Mouse (Mus musculus) ES-E14 (cell line): ENCODE data around the gene Tbl1xr1.

Source experiments
- CHD2 ChIP-seq: IDR thresholded peaks from 2 replicates; pipeline ENCODE4 v1.6.1; 2014; ENCODE audit warnings: mild to moderate bottlenecking, low read depth, low read length, inconsistent platforms
- HCFC1 ChIP-seq: IDR thresholded peaks from 2 replicates; pipeline ENCODE4 v1.6.1; 2012; ENCODE audit warnings: low read length, inconsistent platforms, borderline replicate concordance; ENCODE audit not compliant: insufficient read depth
- MAFK ChIP-seq: IDR thresholded peaks from 2 replicates; pipeline ENCODE4 v1.6.1; 2014; ENCODE audit warnings: mild to moderate bottlenecking, low read depth, low read length, inconsistent platforms; ENCODE audit not compliant: insufficient read depth
- ZC3H11A ChIP-seq: IDR thresholded peaks from 2 replicates; pipeline ENCODE4 v1.6.1; 2012; ENCODE audit warnings: low read depth, mild to moderate bottlenecking, inconsistent platforms, low read length, borderline replicate concordance
- ZNF384 ChIP-seq: IDR thresholded peaks from 2 replicates; pipeline ENCODE4 v1.6.1; 2012; ENCODE audit warnings: low read depth, low read length, inconsistent platforms

- TF ChIP-seq ZNF384, result no peak
- no peak for TF ChIP-seq CHD2
- TF ChIP-seq ZC3H11A, result no peak
- no peak for TF ChIP-seq MAFK
- TF ChIP-seq HCFC1, result no peak
These were observed 96.7 kb downstream of the Tbl1xr1 start for GRCm38 (mm10) chr3:22173171-22173570.
